Mouse (Mus musculus) liver, embryonic 13.5 days (tissue): ENCODE measurements at regions not wholly inside any gene's neighbourhood (a gene's known extent, or its start where the extent isn't known, plus 50 kb on each side); places are given as distances from the start of the nearest gene placed in this dataset.

Experiments
- ATAC-seq: fragments of 200-750 bp; cut with Nextera tagmentation; 2 replicates; pipeline ENCODE4 v1.8.0; 2017; ENCODE audit warnings: low read depth, mild to moderate bottlenecking, moderate number of reproducible peaks, moderate library complexity
- DNase-seq: peaks from one replicate; pipeline ENCODE4 v3.0.0; 2022
- H3K27ac ChIP-seq: fragments of 300-500 bp; sonication (generic); 2 replicates; pipeline ENCODE4 v1.5.1; 2015; ENCODE audit warnings: moderate library complexity, mild to moderate bottlenecking, inconsistent platforms
- H3K27me3 ChIP-seq: fragments of 300-500 bp; sonication (generic); 2 replicates; pipeline ENCODE4 v1.6.1; 2015; ENCODE audit warnings: mild to moderate bottlenecking, inconsistent platforms
- H3K36me3 ChIP-seq: fragments of 300-500 bp; sonication (generic); 2 replicates; pipeline ENCODE4 v1.6.1; 2015; ENCODE audit warnings: mild to moderate bottlenecking, inconsistent platforms
- H3K4me1 ChIP-seq: fragments of 300-500 bp; sonication (generic); replicated peaks from 2 replicates; pipeline ENCODE4 v1.6.1; 2015; ENCODE audit warnings: inconsistent platforms
- H3K4me2 ChIP-seq: fragments of 300-500 bp; sonication (generic); 2 replicates; pipeline ENCODE4 v1.6.1; 2015; ENCODE audit warnings: inconsistent platforms, mild to moderate bottlenecking, moderate library complexity
- H3K4me3 ChIP-seq: fragments of 300-500 bp; sonication (generic); replicated peaks from 2 replicates; pipeline ENCODE4 v1.5.1; 2015; ENCODE audit warnings: mild to moderate bottlenecking, inconsistent platforms
- H3K9ac ChIP-seq: fragments of 300-500 bp; sonication (generic); 2 replicates; pipeline ENCODE4 v1.6.1; 2015; ENCODE audit warnings: mild to moderate bottlenecking, inconsistent platforms
- H3K9me3 ChIP-seq: fragments of 300-500 bp; sonication (generic); replicated peaks from 2 replicates; pipeline ENCODE4 v1.6.1; 2016; ENCODE audit warnings: inconsistent platforms
- WGBS: fragments of 180-500 bp; shearing (Covaris S2); methylation state at CpG from one replicate; pipeline ENCODE4 v1.1.7; 2015; ENCODE audit not compliant: insufficient replicate concordance; 5-methylcytosine and 5-hydroxymethylcytosine counted together

DNA sequence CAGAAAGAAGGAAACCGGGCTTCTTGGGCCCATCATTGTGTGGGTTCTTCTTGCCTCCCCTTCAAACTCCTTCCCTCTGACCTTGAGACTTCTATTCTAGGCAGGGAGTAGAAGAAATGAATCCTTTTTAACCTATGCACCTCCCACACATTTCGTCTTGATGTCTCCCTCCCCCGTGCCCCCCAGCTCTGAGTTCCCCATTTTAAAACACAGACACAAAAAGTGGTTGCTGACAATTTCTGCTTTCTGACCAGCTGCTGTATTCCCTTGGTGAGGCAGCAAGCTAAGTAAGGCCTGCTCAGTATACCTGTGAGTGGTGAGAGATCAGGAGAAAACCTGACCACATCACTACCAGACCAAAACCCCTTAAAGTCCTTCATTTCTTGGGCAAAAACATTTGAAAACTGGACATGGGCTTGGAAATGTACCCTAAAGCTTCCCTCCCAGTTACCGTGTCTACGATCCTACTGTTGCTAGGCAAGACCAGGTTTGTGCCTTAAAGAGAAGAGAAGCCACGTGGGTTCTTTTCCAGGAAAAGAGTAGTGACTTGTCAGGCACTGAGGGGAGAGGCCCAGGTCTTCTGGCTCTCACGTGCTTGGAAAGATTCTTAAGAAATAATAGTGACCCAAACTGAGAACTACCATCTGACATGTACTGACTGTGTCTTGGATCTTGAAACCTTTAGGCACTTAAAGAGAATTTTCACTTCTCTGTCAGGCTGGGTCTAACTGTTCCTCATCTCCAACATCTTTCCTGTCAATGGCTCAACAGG, 103.2 kb upstream of the Zc3h12c start:
- Histone ChIP-seq H3K4me1 (no peaks in the 10 kb centered on the region), H3K27me3 (no peaks in the 10 kb centered on the region), H3K4me2 (no peak overlapping the region), H3K4me3 (no peak overlapping the region), H3K27ac (no peak overlapping the region), H3K9ac (no peak overlapping the region), H3K36me3 (no peaks in the 10 kb centered on the region), H3K9me3 (no peaks in the 10 kb centered on the region)
- DNase-seq (no peak), ATAC-seq (no peak)
- WGBS, result 57% methylated on average over 7 of the region's 7 CpGs

- ATAC-seq, result no peak
- no peaks in the 10 kb centered on the region for H3K9me3 ChIP-seq
- no peaks in the 10 kb centered on the region for H3K27me3 ChIP-seq
- no peak overlapping the region for H3K9ac ChIP-seq
- WGBS, result 46% methylated on average over 2 of the region's 2 CpGs
- no peak overlapping the region for H3K4me2 ChIP-seq
- no peaks in the 10 kb centered on the region for H3K36me3 ChIP-seq
- no peak overlapping the region for H3K27ac ChIP-seq
- H3K4me1 ChIP-seq, result no peaks in the 10 kb centered on the region
- H3K4me3 ChIP-seq, result no peak overlapping the region
- no peak for DNase-seq
These were observed 93.2 kb upstream of the Zc3h12c start for GRCm38 (mm10) chr9:52261538-52261937.

DNA sequence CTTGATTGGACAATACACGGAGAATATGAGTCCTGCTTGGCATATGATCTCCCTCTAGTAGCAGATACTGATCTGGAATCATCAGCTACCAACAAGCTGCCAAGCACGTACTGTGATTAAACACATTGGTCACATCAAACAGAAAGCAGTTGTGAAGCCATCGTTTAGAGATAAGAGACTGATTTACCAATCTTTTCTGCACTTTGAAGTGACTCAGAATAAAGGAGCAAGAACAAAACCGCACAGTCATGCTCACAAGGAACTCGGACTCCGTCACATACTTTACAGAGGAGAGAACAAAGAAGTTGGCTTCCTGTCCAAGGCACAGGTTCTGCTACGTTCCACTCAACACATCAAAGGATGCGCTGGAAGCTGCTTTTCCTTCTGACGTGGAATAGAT, 91.1 kb upstream of the Zc3h12c start:
- Histone ChIP-seq H3K27ac (no peak overlapping the region), H3K36me3 (no peaks in the 10 kb centered on the region), H3K27me3 (no peaks in the 10 kb centered on the region), H3K9me3 (no peaks in the 10 kb centered on the region), H3K9ac (no peak overlapping the region), H3K4me3 (no peak overlapping the region), H3K4me1 (no peaks in the 10 kb centered on the region), H3K4me2 (no peak overlapping the region)
- ATAC-seq, result no peak
- WGBS, result 32% methylated on average over 9 of the region's 9 CpGs
- DNase-seq, result no peak

DNA sequence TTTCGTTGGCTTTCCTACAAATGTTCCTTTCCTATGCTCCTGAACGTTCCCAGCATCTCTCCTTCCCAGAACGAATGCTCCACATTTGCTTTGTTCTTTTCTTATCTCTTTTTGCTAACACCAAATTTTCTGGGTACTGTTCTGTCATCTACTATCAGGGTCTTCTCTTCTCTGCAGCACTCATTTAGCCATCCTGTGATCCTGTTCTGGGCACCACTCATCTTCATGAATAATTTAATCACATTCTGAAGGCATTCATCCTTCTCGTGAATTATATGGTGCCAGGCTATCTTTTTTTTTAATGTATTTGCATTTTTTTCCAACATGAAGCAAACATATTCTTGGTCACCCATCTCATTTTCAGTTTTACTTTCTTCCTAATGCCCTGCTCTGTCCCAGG, 87.3 kb upstream of the Zc3h12c start:
- H3K27ac ChIP-seq, result no peak overlapping the region
- H3K9me3 ChIP-seq, result no peaks in the 10 kb centered on the region
- no peaks in the 10 kb centered on the region for H3K4me1 ChIP-seq
- no peak overlapping the region for H3K4me2 ChIP-seq
- 44% methylated on average over 4 of the region's 4 CpGs for WGBS
- no peaks in the 10 kb centered on the region for H3K36me3 ChIP-seq
- no peak overlapping the region for H3K9ac ChIP-seq
- no peak for ATAC-seq
- DNase-seq, result no peak
- no peaks in the 10 kb centered on the region for H3K27me3 ChIP-seq
- no peak overlapping the region for H3K4me3 ChIP-seq

DNA sequence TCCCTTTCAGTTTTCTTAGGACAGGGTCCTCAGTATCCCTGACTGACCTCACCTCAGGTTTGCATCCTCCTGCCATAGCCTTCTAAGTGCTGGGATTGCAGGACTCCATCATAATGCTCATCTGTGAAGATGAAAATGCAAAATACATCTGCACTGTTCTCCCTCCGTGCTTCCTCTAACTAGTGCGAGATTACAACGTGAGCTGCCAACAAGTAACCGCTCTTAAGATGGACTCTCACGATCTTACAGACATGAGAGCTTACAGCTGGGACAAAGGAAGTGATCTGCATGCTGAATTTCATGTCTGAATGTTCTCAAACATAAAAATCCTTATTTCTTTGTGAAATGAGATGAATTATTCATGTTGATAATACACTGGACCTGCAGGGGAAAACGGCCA, 86.1 kb upstream of the Zc3h12c start:
- H3K27me3 ChIP-seq, result no peaks in the 10 kb centered on the region
- no peak overlapping the region for H3K27ac ChIP-seq
- no peaks in the 10 kb centered on the region for H3K36me3 ChIP-seq
- H3K4me3 ChIP-seq, result no peak overlapping the region
- DNase-seq, result no peak
- ATAC-seq, result no peak
- WGBS, result 65% methylated on average over 6 of the region's 6 CpGs
- no peaks in the 10 kb centered on the region for H3K9me3 ChIP-seq
- no peak overlapping the region for H3K9ac ChIP-seq
- H3K4me2 ChIP-seq, result no peak overlapping the region
- H3K4me1 ChIP-seq, result no peaks in the 10 kb centered on the region

- Histone ChIP-seq H3K4me2 (no peak overlapping the region), H3K27ac (no peak overlapping the region), H3K9me3 (no peaks in the 10 kb centered on the region), H3K27me3 (no peaks in the 10 kb centered on the region), H3K4me3 (no peak overlapping the region), H3K4me1 (no peaks in the 10 kb centered on the region), H3K36me3 (no peaks in the 10 kb centered on the region), H3K9ac (no peak overlapping the region)
- DNase-seq, result no peak
- WGBS, result 68% methylated on average over 5 of the region's 5 CpGs
- ATAC-seq, result no peak
These were observed 83.1 kb upstream of the Zc3h12c start for GRCm38 (mm10) chr9:52251455-52251854.

- Histone ChIP-seq H3K4me3 (no peak overlapping the region), H3K36me3 (no peaks in the 10 kb centered on the region), H3K9me3 (no peaks in the 10 kb centered on the region), H3K27me3 (no peaks in the 10 kb centered on the region), H3K9ac (no peak overlapping the region), H3K4me1 (no peaks in the 10 kb centered on the region), H3K27ac (no peak overlapping the region), H3K4me2 (no peak overlapping the region)
- ATAC-seq (no peak), DNase-seq (no peak)
- WGBS, result 63% methylated on average over 1 of the region's 1 CpGs
These were observed 78.3 kb upstream of the Zc3h12c start for GRCm38 (mm10) chr9:52246712-52247111.

DNA sequence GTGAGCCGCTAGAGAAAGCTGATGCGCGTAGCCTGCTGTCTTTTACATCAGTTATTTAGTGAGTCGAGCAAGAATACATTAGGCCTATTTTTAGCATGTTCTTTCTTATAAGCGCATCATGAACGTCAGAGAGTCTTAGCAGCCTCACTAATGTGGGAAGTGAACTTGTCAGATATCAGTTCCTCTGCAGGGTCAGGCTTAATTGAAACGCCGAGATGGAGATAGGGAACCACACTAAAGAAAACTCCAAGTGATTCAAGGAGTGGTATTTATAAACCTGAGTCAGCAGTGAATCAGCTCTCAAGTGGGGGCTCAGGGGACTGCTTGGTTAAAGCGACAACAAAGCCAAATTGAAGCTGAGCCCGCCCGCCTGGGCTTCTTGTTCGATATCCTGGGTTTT, 75.7 kb upstream of the Zc3h12c start:
- 46% methylated on average over 12 of the region's 12 CpGs for WGBS
- no peak for DNase-seq

GRCm38 (mm10) chr9:52243032-52243431, 74.7 kb upstream of the Zc3h12c start:
- DNase-seq, result no peak
- no peaks in the 10 kb centered on the region for H3K4me1 ChIP-seq
- no peak overlapping the region for H3K4me2 ChIP-seq
- H3K36me3 ChIP-seq, result no peaks in the 10 kb centered on the region
- no peak overlapping the region for H3K9ac ChIP-seq
- no peak overlapping the region for H3K4me3 ChIP-seq
- no peak for ATAC-seq
- H3K27ac ChIP-seq, result no peak overlapping the region
- no peaks in the 10 kb centered on the region for H3K27me3 ChIP-seq
- no peaks in the 10 kb centered on the region for H3K9me3 ChIP-seq
- WGBS, result 10% methylated on average over 2 of the region's 2 CpGs

More for the DNA sequence above, 75.7 kb upstream of the Zc3h12c start:
- Histone ChIP-seq H3K36me3 (no peaks in the 10 kb centered on the region), H3K9me3 (no peaks in the 10 kb centered on the region), H3K27me3 (no peaks in the 10 kb centered on the region), H3K9ac (no peak overlapping the region), H3K4me1 (no peaks in the 10 kb centered on the region), H3K4me3 (no peak overlapping the region), H3K4me2 (no peak overlapping the region), H3K27ac (no peak overlapping the region)
- no peak for ATAC-seq

DNA sequence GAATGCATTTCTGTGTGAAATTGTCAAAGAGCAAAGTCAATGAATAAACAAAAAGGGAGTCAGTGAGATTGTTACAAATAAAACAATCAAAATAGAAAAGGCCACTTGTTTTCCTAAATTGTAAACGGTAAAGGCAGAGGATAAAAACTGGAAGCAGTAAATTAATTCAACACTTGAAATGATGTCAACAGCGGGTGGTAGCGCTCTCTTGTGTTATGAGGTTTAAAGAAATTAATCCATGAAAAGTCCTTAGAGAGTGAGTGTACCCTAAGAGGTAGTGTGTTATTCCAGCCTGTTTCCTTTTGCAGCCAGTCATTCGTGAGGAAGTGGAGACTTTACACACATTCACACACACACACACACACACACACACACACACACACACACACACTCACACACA, 73.2 kb upstream of the Zc3h12c start:
- Histone ChIP-seq H3K4me3 (no peak overlapping the region), H3K9ac (no peak overlapping the region), H3K36me3 (no peaks in the 10 kb centered on the region), H3K4me2 (no peak overlapping the region), H3K4me1 (no peaks in the 10 kb centered on the region), H3K27ac (no peak overlapping the region), H3K9me3 (no peaks in the 10 kb centered on the region), H3K27me3 (no peaks in the 10 kb centered on the region)
- WGBS, result 58% methylated on average over 4 of the region's 4 CpGs
- ATAC-seq (no peak), DNase-seq (no peak)

- 61% methylated on average over 12 of the region's 12 CpGs for WGBS
- Histone ChIP-seq H3K9me3 (no peaks in the 10 kb centered on the region), H3K27me3 (no peaks in the 10 kb centered on the region), H3K4me1 (no peaks in the 10 kb centered on the region), H3K27ac (no peak overlapping the region), H3K4me3 (no peak overlapping the region), H3K4me2 (no peak overlapping the region), H3K36me3 (no peaks in the 10 kb centered on the region), H3K9ac (no peak overlapping the region)
- no peak for ATAC-seq
- no peak for DNase-seq
These were observed 72.4 kb upstream of the Zc3h12c start for GRCm38 (mm10) chr9:52240585-52241320.

GRCm38 (mm10) chr9:52234775-52235174, 66.4 kb upstream of the Zc3h12c start:
- ATAC-seq, result no peak
- DNase-seq, result no peak
- H3K4me2 ChIP-seq, result no peak overlapping the region
- no peaks in the 10 kb centered on the region for H3K27me3 ChIP-seq
- no peak overlapping the region for H3K9ac ChIP-seq
- no peak overlapping the region for H3K27ac ChIP-seq
- no peaks in the 10 kb centered on the region for H3K9me3 ChIP-seq
- H3K4me1 ChIP-seq, result no peaks in the 10 kb centered on the region
- no peaks in the 10 kb centered on the region for H3K36me3 ChIP-seq
- 42% methylated on average over 9 of the region's 9 CpGs for WGBS
- H3K4me3 ChIP-seq, result no peak overlapping the region
